Mouse (Mus musculus) adrenal gland, adult 2 months (tissue): Measurements from ENCODE around the gene Adk. TPM values are rescaled to one million over a fixed set of nuclear protein-coding genes. Genes with fewer than 3 reads are reported as not detected.
A peak's percentile ranks its signal among the peaks of the same experiment; 100 is the strongest.

Experiments used
- DNase-seq: peaks from one replicate; pipeline ENCODE4 v3.0.0; 2021
- polyA plus RNA-seq: library from polyadenylated mRNA; depleted of rRNA; stranded (reverse); fragments of >200 nt; gene quantifications from 2 replicates; pipeline ENCODE4 v1.2.3, GENCODE M21; 2012
- total RNA-seq, 2 experiments: library from RNA; stranded (reverse); gene quantifications; 2 replicates each; pipeline ENCODE4 v1.2.3; 2021

Adk gene
- total and polyA plus RNA-seq, 3 experiments, result 12.4 to 124 (median 103) TPM

DNA sequence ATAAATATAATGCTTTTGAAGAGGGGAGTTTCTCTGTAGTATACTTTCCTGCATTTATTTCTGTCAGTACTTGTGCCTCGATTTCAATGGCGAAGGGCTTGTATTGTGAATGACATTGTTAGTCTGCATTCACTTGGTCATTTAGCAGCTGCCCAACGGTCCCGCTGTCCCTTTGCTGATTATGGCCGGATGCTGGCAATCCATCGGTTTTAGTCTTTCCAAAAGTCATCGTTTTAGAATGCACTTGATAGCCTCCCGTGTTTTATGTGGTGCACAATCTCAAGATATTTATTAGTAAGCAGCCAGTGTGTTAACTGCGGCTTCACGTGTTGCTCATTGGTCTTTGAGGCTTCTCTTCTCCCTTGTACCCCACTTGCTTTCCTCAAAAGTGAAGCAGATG is 113.3 kb downstream of the Adk start:
- no peak for DNase-seq

DNA sequence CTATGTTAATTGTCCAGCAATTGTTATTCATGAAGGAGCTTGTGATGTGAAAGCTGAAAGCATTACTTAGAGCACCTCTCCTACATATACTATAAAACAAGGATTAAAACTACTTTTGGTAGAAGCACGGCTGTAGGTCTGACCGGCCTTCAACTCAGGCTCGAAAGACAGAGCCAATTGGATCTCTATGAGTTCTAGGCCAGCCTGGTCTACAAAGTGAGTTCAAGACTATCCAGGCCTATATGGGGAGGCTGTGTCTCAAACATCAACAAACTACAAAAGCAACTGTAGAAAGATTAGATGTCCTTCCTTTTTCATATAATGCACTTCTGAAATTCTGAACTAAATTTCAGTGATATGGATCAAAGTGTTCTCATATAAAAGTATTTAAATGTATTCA is 113.7 kb downstream of the Adk start:
- DNase-seq, result no peak

DNA sequence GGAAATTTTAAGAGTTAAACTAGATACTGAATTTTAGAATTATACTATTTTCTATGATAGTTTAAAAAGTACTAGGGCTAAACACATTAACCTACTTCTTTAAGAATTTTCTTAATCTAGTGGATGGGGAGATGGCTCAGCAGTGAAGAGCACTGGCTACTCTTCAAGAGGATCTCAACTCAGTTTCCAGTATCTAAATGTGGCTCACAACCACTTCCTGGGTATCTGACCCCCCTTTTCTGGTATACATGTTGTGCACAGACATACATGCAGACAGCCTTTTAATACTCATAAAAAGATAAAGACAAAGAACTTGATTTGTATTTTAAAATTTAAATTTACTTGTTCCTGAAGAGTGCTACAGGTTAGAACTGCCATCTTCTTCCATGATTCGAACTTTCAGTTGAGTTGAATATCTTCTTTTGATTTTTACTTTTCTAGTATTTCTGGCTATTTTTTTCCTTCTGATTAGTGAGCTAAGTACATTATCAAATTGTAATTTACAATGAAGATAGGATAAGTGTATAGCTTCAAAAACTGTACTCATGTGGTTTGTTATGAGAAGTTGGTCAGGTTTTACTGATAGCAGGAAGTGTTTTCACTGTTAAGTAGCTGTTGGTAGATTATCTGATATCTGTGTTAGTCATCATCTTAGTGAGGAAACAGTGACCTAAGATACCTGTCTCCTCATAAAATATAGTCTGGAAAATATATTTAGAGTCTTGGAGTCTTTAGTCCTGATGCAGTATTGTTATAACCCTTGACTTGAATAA is 121.8 kb downstream of the Adk start:
- no peak for DNase-seq

DNA sequence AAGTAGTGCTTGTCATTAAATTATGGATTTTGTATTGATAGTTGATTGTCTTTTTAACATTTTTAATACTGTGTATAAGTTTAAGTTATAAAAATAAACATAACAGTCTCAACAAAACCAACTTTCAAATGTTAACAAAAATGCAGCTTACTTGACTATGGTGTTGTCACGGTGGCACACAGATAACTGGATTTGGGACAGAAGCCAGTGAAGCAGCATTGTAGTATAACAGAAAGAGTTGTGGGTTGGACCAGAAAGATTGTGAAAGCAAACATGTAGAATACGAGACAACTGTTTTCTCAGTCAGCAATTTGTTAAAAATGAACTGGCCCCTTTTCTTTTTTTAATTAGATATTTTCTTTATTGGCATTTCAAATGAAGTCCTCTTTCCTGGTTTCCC is 122.4 kb downstream of the Adk start:
- DNase-seq, result no peak

DNA sequence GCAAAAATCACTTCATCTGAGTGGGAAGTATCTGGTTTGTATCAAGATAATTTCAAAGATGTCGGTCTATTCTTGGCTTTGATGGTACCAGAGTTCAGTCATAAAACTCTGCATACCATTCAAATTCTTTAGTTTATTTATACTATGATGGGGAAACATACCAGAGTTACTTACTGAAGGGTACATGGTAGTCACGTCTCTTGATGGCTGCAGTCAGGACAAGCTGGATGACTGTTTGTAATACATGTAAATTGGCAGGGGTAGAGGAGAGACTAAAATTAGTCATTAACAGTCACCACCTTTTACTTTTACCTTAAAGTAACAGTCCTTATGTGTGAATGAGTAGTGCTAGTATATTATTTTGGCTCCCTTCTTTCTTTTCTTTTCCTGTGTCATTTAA is 125.4 kb downstream of the Adk start:
- DNase-seq, result no peak

DNA sequence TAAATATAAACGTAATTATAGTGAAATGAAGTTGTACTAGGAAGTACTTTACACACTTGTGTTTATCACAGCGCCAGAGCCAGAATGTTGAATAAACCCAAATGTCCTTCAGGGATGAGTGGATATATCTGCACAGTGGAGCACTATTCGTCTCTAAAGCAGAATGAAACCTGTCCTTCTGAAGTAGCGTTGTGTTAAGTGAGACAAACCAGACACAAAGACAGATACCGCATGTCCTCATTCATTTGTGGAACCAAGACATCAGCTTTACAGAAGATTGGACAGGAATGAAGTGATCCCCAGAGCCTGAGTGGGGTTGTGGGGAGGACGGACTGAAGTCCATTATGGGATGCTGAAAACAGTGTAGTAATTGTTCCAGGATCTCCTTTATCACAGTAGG is 126.0 kb downstream of the Adk start:
- DNase-seq, result no peak

DNA sequence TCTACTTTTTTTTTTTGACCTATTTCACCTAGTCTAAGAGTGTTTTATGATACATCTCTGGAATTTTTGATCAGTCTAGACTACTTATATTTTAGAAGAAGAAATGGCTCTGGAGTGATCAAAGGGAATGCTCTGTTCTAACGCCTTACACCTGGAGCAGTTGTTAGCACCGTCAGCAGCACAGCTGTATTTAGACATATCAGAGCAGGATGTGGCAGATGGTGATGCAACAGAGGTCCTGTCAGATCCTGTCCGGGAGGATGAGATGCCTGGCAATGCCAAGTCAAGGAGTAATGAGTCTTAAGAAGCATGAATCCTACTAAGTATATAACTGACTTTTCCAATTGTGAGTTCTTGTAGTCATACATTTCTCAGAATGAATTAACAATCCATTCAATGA is 128.7 kb downstream of the Adk start:
- no peak for DNase-seq

DNA sequence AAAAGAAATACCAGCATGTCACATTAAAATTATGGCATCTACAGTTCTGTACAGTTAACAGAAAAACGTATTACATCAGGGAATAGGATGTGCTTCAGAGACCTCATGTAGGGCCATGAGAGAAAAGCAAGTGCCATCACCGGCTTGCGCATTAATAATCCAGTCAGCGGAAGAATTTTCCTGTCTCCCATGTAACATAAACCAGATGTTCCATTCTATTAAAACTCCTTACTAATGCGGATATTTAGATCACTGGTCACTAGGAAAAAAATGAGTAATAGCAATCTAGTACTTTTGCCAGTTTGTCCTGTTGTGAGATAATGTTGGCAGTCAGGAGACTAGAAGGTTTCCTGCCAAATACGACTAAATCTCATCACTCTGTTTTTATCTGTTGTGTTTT is 139.6 kb downstream of the Adk start:
- DNase-seq, result no peak

DNA sequence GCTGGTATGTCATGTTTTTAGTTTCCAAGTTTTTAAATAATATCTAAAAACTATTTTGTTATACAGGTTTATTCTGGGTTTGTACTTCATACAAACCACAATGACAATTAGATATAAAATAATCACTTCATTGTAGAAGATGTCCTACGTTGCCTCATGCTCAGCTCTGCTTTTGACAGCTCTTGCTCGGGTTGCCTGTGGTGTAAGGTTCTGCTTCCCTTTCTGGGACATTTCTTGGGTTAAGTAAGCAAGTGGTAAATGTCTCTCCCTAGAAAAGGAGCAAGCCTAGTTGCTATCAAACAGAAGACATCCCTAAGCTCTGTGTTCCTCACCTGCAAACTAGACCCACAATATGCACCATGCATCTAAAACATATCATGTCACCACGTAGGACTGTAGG is 140.4 kb downstream of the Adk start:
- DNase-seq, result no peak

DNA sequence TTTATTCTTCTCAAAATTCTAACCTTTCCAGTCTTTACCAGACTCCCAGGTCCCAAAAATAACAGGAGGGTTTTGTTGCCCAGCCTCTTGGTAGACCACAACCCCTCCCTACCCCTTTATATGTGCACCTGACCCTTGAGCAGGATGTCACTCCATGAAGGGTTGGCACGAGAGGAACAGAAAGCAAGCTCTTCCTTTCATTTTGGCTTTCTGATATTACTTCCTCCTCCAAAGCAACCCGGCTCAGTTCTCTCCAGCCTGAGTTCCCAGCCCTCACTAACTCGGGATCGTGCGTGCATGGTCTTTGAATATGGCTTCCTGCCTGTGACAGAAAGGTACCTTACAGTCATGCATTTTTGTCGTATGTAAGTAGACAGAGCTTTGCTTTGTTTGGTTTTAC is 142.0 kb downstream of the Adk start:
- DNase-seq, result no peak

DNA sequence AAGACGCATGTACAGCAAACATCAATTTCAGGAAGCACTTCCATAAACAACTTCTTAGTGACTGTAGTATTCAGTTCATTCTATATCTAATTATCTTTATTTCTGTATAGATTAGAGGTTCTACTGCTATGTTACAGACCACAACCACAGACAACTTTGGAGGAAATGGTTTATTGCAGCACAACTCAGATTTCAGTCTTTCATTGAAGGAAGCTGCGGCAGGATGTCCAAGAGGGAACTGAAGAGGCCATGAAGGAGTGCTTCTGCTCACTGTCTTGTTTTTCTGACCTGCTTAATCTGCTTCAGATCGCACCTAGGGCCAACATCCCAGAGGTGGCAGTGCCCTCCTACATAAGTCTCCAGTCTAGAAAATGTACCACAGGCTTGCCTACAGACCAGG is 148.5 kb downstream of the Adk start:
- no peak for DNase-seq

DNA sequence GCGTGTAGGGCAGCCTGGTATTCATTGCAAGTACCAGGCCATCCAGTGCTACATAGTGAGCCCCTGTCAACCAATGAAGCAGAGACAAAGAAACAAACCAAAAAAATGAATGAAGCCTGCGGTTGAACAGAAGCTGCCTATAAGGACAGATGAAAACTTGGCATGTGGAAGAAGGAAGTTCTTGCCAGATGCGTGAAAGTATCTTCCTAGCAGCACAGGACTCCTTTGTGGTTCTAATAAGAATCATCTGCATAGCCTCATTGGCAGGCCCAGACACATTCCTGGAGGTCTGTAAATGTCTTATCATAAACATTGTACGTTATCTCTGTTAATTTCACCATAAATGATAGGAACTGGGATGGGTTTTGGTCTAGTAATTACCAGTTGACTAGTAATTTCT is 154.1 kb downstream of the Adk start:
- DNase-seq, result no peak

DNA sequence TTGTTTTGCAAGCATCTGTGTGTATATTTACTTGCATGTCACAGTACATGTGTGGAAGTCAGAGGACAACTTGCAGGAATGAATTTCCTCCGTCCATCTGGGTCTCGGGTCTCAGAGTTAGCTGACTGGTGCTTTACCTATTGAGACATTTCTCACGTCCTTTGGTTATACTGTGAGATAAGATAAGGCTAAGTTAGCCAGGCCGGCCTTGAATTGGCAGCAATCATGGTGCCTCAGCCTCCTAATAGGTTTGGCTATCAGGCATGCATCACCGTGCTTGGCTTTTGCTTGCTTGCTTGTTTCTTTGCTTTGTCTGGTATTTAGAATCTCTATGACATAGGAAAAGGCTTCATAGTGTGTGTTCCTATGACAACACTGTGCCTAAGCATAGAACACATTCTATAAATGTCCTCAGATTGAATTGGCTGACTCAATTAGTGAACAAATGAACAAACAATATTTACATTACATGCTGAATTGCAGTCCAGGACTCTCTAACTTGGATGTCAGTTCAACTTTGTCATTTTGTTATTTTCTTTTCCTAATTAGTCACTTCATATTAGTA is 169.3 kb downstream of the Adk start:
- no peak for DNase-seq

DNA sequence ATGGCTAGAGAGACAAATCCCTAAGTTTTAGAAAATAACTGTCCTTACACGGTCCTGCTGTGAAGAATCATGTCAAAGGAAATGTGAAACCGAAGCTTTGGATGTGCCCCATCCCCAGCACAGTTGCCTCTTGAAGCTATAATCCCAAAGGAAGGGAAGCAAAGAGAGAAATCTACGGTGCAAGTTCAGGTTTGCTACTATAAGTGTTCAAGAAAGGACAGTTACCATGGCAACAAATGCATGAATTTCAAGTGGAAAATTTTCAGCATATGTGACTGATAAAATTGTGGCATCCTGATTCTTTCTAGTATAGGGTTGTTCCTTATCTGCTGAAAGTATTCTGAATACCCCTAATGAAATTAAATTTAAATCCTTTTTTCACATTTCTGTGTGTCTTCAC is 169.8 kb downstream of the Adk start:
- DNase-seq, result no peak

DNA sequence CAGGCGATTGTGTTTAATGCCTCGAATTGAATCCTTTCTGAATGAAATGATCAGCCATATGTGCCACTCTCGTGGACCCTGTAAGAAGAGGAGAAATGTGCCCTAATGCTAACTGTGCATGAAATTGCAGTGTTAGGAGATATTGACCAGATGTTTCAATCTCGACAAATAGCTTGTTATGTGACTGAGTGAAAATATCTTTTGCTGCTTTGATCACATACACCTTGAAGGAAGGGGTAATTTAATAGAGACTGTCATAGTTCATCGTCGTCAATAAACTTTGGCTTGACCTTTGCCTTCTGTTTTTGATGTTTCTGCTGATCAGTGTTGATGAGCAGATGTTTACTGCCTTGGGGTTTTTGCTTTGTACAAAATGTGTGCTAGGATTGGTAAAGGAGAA is 171.1 kb downstream of the Adk start:
- DNase-seq, result no peak

DNA sequence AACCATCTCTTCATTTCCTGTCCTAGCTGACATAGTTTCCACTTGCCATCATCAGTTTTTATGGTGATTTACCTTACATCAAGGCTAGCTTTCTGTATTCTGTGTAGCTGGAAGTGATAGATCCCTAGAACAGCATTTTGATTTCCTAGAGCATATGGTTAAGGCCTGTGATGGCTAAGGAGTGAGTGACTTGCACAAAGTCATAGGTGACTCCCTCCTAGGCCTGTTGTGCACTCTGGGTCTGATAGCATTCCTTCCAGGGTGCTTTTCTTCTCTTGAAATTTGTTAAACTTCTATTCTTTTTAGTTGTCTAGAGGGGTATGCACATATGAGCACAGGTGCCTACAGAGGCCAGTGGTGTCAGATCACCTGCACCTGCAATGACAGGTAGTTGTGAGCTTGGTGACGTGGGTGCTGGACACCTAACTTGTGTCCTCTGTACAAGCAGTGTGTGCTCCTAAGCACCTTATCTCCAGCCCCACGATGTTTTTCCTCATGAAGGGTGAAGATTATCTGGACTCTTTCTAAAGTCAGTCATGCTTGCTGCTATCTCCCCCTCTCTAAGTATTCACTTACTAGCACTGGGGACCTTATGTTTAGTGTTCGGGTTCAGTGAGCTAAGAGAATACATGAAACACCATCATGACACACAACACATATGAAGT is 171.7 kb downstream of the Adk start:
- DNase-seq, result no peak

DNA sequence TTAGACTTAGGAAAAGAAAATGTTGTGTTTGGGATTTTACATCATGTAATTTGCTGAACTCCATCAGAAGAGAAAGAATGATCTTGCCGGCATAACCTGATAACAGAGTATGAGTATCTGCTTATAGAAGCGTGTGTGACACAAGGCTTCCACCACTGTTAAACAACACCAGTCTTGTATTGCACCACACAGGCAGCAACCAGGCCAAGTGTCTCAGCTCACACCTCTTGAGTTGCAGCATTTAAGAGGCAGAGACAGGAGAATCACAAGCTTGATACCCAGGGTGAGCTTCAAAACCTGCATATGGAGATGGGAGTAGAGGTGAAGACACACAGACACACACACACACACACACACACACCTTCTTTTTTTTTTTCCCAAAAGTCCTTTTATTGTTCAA is 184.7 kb downstream of the Adk start:
- DNase-seq, result no peak

DNA sequence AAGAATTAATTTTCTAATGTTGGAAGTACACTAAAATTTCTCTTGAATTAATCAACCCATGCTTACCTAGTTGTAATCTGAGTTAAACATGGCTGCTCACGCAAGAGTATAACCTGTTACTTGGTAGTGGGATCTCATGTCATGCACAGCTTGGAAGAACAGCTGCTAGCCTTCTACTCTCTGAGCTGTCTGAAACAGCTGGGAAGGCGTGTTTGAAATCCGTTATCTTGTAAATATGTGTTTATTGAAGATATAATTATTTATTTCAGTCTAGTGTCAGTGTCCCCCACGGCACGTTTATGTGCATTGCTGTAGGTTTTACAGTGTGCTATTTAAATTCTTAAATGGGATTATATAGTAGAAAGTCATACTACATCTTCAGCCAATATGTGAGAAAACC is 188.7 kb downstream of the Adk start:
- no peak for DNase-seq

DNA sequence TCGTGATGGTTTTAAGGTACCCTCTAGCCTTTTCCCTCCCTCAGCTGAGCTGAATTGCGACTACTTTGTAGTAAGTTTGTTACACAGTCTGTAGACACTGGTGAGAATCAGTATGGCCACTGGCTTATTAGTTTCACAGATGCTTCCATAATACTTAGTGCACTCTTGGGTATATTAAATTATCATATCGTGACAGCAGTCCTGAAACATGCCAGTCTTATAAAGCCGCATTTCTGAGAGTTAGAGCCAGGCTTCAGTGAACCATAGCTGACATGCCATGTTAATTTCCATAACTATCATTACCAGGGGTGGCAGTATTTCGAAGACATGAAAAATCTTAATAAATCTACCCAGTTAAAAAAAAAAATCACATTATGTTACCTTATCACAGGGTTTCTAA is 199.0 kb downstream of the Adk start:
- no peak for DNase-seq

DNA sequence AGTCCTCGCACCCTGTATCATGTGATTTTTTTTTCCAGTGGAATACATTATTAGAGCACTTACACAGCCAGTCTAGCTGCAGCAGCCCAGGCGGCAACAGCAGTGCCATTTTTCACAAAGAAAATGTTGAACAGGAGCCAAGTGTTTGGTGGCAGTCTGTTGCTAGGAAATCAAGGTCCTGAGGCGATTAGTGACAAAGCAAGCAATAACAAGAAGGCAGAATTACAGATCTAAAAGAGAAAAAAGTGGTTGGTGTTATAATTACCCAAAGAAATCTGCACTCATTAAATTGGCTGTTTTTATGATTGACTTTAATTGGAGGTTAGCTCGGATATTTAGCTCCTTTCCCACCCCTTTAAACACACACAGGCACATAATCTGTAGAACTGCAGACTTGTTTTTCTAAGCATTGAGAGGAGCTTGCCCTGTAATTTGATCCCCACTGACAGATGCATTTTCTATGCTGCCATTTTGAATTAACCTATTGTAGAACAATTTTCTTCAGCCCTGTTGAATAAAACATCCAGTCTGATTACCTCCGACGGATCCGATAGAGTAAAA is 200.0 kb downstream of the Adk start:
- DNase-seq, result peak; percentile 71

DNA sequence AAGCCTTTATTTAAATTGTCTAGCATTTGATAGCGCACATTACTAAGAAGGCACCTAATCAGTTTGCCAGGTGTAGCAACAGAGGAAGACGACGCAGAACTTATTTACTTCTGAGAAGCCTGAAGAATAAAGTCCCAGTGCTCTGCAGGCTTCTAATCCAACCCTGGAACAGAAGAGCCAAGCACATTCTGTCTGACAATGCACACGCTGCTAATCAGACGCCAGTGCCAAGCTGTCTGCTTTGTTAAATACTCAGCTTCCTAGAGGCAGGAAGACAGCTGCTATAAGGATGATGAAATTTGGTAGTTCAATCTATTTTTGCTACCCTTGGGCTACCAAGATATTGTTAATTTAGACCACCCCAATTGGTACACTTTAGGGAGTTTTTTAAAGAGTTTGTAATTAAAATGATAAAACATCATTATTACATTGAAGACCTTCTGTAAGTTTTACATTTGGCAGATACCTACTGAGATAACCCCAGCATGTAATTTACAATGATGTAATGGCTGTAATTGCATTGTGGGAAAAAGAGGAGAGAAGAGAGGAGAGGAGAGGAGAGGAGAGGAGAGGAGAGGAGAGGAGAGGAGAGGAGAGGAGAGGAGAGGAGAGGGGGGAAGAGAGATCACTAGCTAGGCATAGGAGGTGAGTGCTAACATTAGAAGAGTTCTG is 201.1 kb downstream of the Adk start:
- no peak for DNase-seq

DNA sequence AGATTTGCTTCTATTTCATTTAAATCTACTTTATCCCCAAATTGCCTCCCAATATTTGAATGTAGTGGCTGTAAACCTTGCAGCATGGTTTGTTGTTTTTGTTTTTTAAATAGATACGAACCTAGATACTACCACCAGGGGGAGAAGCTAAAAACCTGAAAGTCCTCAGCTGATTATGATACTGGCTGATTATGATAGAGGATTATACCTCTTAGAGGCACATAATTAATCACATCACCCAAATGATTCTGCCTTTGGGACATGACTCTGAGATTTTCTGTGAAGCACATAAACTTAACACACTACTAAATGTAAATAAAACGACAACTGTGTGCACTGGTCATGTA is 201.6 kb downstream of the Adk start:
- no peak for DNase-seq

DNA sequence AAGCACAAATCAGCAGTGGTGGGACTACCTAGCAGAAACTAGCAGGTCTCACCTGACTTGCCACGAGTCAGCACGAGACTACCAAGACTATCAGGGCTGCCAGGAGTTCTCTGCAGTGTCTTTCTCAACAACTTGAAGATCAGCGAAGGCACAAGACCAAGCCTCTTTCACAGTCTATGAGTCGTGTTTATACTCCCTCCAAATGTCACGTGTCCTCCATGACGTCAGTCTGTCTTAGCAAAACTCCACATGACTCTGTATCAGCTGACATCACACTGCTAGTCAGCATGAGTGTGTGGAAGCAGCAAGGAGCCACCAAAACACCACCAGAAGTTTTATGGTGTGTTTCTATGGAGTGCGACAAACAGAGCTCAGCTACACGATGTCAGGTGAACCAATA is 215.9 kb downstream of the Adk start:
- no peak for DNase-seq
